30 mouse cellular contexts compared by ENCODE assay signal in genomic region chr12:88004118-88004517, GRCm38 (mm10). TPM values are rescaled to one million over a fixed set of nuclear protein-coding genes. Genes with fewer than 3 reads are reported as not detected.
"Had no signal": no experiment of that assay in that cellular context is flagged by ENCODE, and none has a peak within 500 bp of the region (broad histone marks: within the 10 kb centered on the region; RNA-seq: fewer than 3 reads in every experiment).

No protein-coding gene starts in this region.

RNA-seq across cellular contexts. Expression of gene Gm2075, which starts 7.5 kb away (rescaled TPM):
- total RNA-seq: common myeloid progenitor, adult 5-6 weeks; forebrain, postnatal 0 days; gastrocnemius, adult 18-20 months; gastrocnemius, adult 2 months; gastrocnemius, adult 8-10 months; gastrocnemius, postnatal 10 days; gastrocnemius, postnatal 14 days; gastrocnemius, postnatal 25 days; gastrocnemius, postnatal 36 days; gastrocnemius, postnatal 4 days; granulocyte monocyte progenitor cell, adult 5-6 weeks; heart, adult 18-20 months; heart, adult 2 months had no signal
- polyA plus RNA-seq: cortical plate, adult 2 months; embryonic facial prominence, embryonic 10.5 days; embryonic facial prominence, embryonic 11.5 days; embryonic facial prominence, embryonic 12.5 days; embryonic facial prominence, embryonic 13.5 days; embryonic facial prominence, embryonic 14.5 days; embryonic facial prominence, embryonic 15.5 days; erythroblast, embryonic 14.5 days; forebrain, embryonic 10.5 days; forebrain, embryonic 11.5 days; forebrain, embryonic 12.5 days; forebrain, embryonic 13.5 days; forebrain, embryonic 14.5 days; forebrain, embryonic 15.5 days; forebrain, embryonic 16.5 days; forebrain, postnatal 0 days; frontal cortex, adult 2 months; gonadal fat pad, adult 2 months; heart, adult 2 months had no signal

RNA-seq across cellular contexts. Expression of gene Gm6803, which starts 14.5 kb away (rescaled TPM):
- total RNA-seq: common myeloid progenitor, adult 5-6 weeks; forebrain, postnatal 0 days; gastrocnemius, adult 18-20 months; gastrocnemius, adult 2 months; gastrocnemius, adult 8-10 months; gastrocnemius, postnatal 10 days; gastrocnemius, postnatal 14 days; gastrocnemius, postnatal 25 days; gastrocnemius, postnatal 36 days; gastrocnemius, postnatal 4 days; granulocyte monocyte progenitor cell, adult 5-6 weeks; heart, adult 18-20 months; heart, adult 2 months had no signal
- polyA plus RNA-seq: cortical plate, adult 2 months; embryonic facial prominence, embryonic 10.5 days; embryonic facial prominence, embryonic 11.5 days; embryonic facial prominence, embryonic 12.5 days; embryonic facial prominence, embryonic 13.5 days; embryonic facial prominence, embryonic 14.5 days; embryonic facial prominence, embryonic 15.5 days; erythroblast, embryonic 14.5 days; forebrain, embryonic 10.5 days; forebrain, embryonic 11.5 days; forebrain, embryonic 12.5 days; forebrain, embryonic 13.5 days; forebrain, embryonic 14.5 days; forebrain, embryonic 15.5 days; forebrain, embryonic 16.5 days; forebrain, postnatal 0 days; frontal cortex, adult 2 months; gonadal fat pad, adult 2 months; heart, adult 2 months had no signal

RNA-seq across cellular contexts. Expression of gene Gm2056, which starts 22.7 kb away (rescaled TPM):
- total RNA-seq: common myeloid progenitor, adult 5-6 weeks; forebrain, postnatal 0 days; gastrocnemius, adult 18-20 months; gastrocnemius, adult 2 months; gastrocnemius, adult 8-10 months; gastrocnemius, postnatal 10 days; gastrocnemius, postnatal 14 days; gastrocnemius, postnatal 25 days; gastrocnemius, postnatal 36 days; gastrocnemius, postnatal 4 days; granulocyte monocyte progenitor cell, adult 5-6 weeks; heart, adult 18-20 months; heart, adult 2 months had no signal
- polyA plus RNA-seq: cortical plate, adult 2 months; embryonic facial prominence, embryonic 10.5 days; embryonic facial prominence, embryonic 11.5 days; embryonic facial prominence, embryonic 12.5 days; embryonic facial prominence, embryonic 13.5 days; embryonic facial prominence, embryonic 14.5 days; embryonic facial prominence, embryonic 15.5 days; erythroblast, embryonic 14.5 days; forebrain, embryonic 10.5 days; forebrain, embryonic 11.5 days; forebrain, embryonic 12.5 days; forebrain, embryonic 13.5 days; forebrain, embryonic 14.5 days; forebrain, embryonic 15.5 days; forebrain, embryonic 16.5 days; forebrain, postnatal 0 days; frontal cortex, adult 2 months; gonadal fat pad, adult 2 months; heart, adult 2 months had no signal

RNA-seq across cellular contexts. Expression of gene Gm2042, which starts 50.2 kb away (rescaled TPM):
- total RNA-seq: common myeloid progenitor, adult 5-6 weeks; forebrain, postnatal 0 days; gastrocnemius, adult 18-20 months; gastrocnemius, adult 2 months; gastrocnemius, adult 8-10 months; gastrocnemius, postnatal 10 days; gastrocnemius, postnatal 14 days; gastrocnemius, postnatal 25 days; gastrocnemius, postnatal 36 days; gastrocnemius, postnatal 4 days; granulocyte monocyte progenitor cell, adult 5-6 weeks; heart, adult 18-20 months; heart, adult 2 months had no signal
- polyA plus RNA-seq: cortical plate, adult 2 months; embryonic facial prominence, embryonic 10.5 days; embryonic facial prominence, embryonic 11.5 days; embryonic facial prominence, embryonic 12.5 days; embryonic facial prominence, embryonic 13.5 days; embryonic facial prominence, embryonic 14.5 days; embryonic facial prominence, embryonic 15.5 days; erythroblast, embryonic 14.5 days; forebrain, embryonic 10.5 days; forebrain, embryonic 11.5 days; forebrain, embryonic 12.5 days; forebrain, embryonic 13.5 days; forebrain, embryonic 14.5 days; forebrain, embryonic 15.5 days; forebrain, embryonic 16.5 days; forebrain, postnatal 0 days; frontal cortex, adult 2 months; gonadal fat pad, adult 2 months; heart, adult 2 months had no signal
